Mouse (Mus musculus): ENCODE results near the gene Klhl9. TPM values are rescaled to one million over a fixed set of nuclear protein-coding genes. Genes with fewer than 3 reads are reported as not detected.

The Klhl9 gene
- polyA plus RNA-seq, 1 experiment: 47.0 TPM

DNA sequence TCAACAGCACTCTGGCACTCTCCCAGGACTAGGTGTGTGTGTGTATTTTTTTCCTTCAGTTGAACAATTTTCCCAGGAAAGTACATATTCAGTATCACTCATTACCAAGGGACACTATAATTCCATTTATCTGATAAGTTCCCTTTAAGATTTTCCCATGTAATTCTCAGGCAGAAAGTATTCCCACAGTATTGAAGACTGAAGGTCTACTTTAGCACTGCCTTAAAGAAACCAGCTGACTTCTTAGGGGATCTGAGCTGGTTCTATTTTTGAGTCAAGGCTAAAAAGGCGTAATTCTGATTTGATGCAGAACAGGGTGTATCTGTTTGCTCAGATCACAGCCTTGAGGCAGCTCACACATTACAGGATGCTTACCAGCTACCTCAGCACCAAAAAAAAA lies 3.5 kb downstream of the Klhl9 start:
- DNase-seq (ENCODE audit: extremely low spot score in 1 of 2, low spot score in 1 of 2): no peak

DNA sequence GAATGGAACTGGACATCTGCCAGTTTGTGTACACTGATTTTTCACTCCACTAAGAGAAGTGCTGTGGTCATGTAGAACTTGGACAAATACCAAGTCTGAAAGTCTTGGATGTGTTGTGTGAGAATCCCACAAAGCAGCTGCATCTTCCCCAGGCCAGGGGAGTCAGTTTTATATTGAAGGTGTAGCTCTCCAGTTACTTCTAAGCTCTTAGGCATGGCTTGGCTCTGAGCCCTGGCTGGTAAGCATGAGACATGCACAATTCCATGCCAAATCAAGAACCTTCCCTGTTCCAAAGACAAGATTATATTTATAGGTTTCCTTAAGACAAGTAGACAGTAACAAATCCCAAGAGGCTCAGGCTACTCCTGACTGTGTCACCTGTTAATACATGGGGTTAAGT lies 7.2 kb downstream of the Klhl9 start:
- no peak for DNase-seq (ENCODE audit: extremely low spot score in 1 of 2, low spot score in 1 of 2)

DNA sequence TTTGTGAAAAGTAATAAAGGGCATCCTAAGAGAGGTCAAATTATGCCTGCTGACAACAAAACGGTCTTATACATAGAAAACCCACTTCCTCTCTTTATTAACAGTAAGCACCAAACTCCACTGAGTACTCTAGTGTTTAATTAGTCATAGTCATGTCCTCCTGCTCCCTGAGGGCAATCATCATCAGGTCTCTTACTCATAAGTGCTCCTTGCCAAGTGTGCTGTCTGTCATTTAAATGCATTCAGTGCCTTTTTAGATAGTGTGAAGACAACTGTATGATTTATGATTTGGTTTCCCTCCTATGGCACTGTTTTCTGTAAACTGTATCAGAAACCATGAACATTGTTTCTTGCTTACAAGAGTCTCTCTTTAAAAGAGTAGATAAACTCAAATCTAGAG lies 8.0 kb downstream of the Klhl9 start:
- no peak for DNase-seq (ENCODE audit: extremely low spot score in 1 of 2, low spot score in 1 of 2)

DNA sequence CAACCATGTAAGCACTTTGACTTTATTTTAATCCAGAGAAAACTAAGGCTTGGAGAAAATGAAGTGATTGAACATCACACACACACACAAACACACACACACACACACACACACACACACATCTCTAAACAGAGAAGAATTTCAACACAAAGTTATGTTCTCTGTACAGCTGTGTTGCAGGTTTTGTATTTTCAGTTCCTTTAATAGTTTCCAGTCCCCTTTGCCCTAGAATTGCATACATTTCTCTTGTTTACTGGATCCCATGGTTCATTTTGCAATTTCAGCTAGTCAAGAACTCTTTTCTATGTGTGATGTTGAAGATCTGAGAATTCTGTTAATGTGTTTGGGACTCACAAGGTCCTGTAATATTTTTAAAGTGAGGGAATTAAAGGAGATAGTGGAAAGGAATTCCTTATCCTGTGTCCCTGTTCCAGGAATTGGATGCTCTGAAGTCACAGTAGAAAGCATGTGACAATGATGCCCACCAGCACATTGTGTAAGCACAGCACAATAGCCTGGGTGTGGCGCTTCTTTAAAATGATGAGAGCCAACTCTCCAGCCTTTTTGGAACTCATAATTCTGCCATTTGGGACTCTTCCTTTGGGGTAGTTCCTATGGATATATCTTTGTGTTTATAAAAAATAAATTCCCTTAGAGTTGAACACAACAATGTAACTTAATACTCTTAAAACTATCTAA lies 15.0 kb downstream of the Klhl9 start:
- no peak for DNase-seq (ENCODE audit: extremely low spot score in 1 of 2, low spot score in 1 of 2)

DNA sequence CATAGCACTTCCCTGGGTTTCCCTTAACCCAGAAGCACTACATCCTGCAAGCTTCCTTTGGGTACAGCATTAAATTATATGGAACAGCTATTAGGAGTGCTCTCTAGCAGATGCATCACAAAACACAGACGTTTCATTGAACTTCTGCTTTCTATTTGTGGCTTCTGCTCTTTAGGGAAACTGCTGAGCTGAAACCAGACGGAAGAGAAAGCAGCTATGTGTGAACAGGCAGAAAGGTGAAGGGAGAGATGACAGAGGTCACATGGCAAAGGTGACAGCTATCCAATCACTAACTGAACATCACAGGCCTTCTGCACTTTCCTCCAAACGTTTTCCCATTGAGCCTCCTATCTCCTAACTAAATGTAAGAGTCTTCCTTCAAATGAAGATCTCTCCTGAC lies 16.3 kb downstream of the Klhl9 start:
- DNase-seq (ENCODE audit: extremely low spot score in 1 of 2, low spot score in 1 of 2): no peak

DNA sequence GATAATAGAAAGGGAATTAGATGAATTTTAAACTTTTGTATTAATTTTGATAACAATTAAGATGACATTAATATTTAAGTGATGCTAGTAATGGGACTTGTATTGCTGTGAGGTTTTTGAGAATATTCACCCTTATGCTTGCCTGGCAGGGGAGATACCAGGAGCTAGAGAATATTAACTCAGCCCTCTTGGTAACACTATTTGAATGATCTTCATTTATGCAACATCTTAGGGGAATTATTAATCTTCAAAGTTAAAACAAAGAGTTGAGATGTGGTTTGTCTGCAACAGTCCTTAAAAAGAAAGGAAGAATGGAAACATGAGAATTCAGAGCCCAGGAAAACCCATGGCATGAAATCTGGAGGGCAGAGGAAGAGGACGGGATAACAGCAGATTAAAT lies 23.0 kb downstream of the Klhl9 start:
- DNase-seq (ENCODE audit: extremely low spot score in 1 of 2, low spot score in 1 of 2): no peak

DNA sequence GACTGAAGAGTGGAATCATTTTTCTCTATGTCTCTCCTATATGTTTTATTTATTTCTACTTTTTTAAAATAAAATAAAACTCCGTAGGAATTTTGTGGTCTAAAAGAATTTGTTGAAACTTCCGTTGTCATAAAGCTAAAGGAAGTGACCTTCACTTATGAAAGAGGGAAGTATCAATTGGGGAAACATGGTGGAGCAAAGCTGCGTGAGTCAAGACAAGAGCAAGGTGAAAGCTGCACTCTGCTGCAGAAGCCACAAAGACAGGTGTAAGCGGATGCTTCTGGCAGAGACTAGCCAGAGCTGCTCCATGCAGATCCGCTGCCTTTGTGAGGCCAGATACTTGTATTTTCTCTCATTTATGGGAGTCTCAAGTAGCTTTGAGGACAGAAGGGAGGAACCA lies 23.5 kb downstream of the Klhl9 start:
- DNase-seq (ENCODE audit: extremely low spot score in 1 of 2, low spot score in 1 of 2): no peak

DNA sequence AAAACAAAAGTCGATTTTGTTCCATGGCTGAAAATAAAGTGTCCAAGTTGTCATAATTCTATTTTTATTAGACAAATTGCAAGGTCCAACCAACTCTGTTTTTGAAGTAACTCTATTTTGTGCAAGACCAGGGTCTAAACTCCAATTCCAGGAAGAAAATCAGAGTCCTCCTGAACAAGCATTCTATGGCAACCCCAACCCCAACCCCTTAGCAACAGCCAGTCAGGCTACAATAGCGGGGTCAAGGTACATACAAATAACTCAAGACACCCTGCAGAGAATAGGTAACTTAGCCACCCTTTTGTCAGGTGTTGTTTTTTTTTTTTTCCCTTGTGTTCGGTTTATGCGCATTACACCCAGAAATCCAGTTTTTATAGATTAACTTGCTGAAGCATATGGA lies 24.5 kb downstream of the Klhl9 start:
- no peak for DNase-seq (ENCODE audit: extremely low spot score in 1 of 2, low spot score in 1 of 2)

DNA sequence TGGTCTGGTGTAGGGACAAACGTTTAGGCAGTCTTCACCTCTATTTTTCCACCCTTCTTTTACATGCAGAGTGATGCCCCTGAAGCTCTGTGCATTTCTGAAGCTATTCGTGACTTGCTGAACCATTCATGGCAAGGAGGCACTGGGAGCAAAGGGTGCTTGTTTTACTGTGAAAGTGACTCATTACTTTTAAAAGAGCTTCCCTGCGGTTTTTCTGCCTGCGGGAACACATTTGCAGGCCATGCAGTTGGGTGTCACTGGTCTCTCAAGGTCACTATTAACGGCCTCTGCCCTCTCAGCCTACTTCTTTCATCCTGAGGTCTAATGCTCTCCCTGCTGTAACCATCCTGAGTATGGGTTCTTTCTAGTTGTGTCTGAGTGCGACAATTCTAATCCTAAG lies 25.2 kb downstream of the Klhl9 start:
- DNase-seq (ENCODE audit: extremely low spot score in 1 of 2, low spot score in 1 of 2): no peak

DNA sequence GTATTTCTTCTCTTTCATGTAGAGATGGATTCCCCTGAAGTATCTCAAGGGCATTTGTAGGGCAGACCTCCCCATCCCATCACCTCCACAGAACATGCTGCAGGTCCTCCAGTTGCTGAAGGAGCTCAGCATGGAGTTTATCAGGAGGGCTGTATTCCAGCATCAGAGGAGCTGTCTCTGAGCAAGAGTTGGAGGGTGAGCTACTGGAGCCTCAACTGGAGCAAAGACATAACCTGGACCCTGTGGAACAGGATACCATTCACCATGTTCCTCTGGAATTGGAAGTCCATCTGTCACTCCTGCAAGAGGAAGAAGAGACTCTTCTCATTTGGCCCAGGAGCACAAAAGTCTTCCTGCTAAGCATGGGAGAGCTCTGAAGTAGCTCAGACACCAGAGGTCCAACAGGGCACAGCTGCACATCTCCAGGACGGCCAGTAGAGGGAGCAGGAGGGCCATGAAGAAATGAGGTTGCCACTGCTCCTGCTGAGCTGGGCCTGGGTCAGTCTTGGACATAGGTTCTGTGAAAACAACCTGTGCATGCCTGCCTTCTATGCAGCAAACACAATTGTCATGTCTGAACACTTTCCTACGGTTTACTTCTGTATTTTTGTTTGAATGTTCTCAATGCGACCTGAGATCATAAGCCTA lies 25.9 kb downstream of the Klhl9 start:
- peak; percentile 18 to 84 for DNase-seq (ENCODE audit: extremely low spot score in 1 of 2, low spot score in 1 of 2)

DNA sequence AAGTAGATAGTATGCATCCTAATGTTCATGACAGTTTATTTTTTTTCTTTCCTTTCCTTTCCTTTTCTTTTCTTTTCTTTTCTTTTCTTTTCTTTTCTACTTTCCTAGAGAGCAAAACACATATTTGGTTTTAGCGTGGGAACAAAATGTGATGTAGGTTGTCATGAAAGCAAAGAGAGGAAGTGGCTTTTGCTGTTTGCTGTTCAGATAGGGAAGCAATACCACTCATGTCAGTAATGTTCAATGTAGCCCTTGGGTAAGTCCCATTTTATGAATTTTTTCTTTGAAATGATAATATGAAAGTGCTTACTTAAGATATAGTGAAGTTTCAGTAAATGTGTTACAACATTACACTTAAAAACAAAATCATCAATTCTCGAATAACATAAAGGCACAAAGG lies 28.9 kb downstream of the Klhl9 start:
- no peak for DNase-seq (ENCODE audit: extremely low spot score in 1 of 2, low spot score in 1 of 2)

DNA sequence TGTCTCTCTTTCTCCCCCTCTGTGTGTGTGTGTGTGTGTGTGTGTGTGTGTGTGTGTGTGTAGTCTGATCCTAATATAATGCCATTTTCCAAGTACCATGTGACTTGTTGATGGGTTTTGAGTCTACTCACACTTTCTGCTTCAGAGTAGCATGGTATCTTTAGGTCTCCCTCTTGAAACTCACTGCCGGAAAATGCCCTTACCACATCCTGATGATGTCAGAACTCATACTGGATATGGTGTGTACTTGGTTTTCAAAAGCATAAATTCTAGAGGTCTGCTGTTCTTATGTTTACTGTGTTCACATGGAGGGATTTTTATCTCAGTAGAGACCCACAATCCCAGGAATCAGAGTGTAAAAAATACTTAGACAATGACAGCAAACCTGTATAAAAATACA lies 29.7 kb downstream of the Klhl9 start:
- DNase-seq (ENCODE audit: extremely low spot score in 1 of 2, low spot score in 1 of 2): no peak

DNA sequence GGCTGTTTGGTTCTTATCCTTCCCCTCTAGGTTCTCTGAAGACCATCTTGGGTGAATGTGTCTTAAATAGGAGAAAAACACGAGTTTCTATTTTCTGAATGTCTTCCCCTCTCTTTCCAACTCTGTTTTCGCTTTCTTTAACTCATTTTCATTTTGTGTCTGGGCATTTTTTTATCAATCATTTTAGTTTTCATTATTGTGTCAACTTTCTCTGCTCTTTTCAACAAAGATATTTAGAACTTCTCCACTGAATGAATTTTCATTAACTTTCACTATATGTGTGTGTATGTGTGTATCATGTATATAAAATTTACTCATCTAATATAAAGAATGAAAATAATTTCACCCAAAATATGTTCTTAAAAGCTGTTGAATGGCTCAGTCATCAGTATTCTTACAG lies 31.0 kb downstream of the Klhl9 start, which contains the start of gene Ifnab:
TSS of gene Ifnab (minus strand) at position 101 of the 400 bp plus-strand sequence.
- DNase-seq (ENCODE audit: extremely low spot score in 1 of 2, low spot score in 1 of 2): no peak

DNA sequence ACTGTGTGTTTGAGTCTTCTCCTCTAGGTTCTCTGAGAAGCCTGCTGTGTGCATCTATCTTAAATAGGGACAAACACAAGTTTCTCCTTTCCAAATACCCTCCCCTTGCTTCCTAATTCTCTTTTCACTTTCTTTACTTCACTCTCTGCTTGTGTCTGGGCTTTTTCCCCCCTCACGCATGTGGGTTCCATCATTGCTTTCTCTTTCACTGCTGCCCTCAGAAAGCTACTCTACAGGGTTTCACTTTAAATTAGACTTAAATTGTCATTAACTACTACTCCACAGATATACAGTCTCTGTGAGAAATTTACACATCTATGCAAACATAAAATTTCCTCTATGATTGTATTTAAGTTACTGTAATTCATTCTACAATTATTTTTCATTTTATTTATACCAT lies 38.5 kb downstream of the Klhl9 start, which contains the start of gene Ifna2:
TSS of gene Ifna2 (minus strand) at position 101 of the 400 bp plus-strand sequence.
- DNase-seq (ENCODE audit: extremely low spot score in 1 of 2, low spot score in 1 of 2): no peak

DNA sequence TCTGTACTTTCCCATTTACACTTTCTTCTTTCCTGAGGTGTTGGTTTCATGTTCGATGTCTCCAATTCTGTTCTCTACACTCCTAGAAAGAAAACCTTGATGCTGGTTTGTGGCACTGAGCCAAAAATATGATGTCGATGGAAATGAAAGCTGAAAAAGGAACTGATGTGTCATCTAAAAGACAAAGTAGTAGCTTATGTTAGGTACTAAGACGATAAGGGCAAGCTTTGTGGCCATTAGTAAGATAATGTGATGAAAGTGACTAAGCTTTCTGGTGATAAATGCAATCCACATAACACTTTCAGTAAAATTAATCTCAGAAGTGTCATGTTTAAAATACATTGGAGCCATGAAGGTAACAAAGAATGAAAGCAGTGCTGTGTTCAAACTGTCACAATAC lies 40.9 kb downstream of the Klhl9 start:
- no peak for DNase-seq (ENCODE audit: extremely low spot score in 1 of 2, low spot score in 1 of 2)

DNA sequence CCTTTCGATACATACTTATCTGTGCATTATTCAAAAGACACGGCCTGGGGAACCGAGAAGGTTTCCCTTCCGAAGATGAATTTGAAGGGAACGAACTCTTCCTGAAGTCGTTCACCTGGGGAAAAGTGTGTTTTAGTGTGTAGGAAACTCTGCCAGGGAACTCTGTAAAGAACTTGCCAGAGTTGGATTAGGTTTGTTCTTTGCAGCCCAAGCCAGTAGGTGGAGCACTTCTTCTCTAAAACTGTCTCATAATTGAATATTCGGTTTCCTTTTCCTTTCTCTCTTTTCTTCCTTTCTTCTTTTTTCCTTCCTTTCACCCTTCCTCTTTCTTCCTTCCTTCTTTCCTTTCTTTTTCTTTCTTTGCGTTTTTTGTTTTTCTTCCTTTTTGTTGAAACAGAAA lies 41.9 kb downstream of the Klhl9 start:
- peak in 1 of 2 experiments; percentile 52 for DNase-seq (ENCODE audit: extremely low spot score in 1 of 2, low spot score in 1 of 2)

DNA sequence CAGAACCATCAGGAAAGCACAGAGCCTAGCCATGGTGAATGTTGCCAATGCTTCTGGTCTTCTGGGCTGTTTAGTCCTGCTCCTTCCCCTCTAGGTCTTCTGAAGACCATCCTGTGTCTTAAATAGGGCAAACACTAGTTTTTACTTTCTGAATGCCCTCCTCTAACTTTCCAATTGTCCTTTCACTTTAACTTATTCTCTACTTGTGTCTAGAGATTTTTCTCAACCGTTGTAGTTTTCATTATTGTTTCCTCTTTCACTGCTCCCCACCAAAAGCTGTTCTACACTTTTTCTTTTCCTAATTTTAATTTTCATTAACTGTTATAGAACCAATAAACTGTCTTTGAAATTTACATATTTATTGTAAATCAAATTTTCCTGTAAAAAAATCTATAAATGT lies 45.4 kb downstream of the Klhl9 start, which contains the start of gene Ifna16:
TSS of gene Ifna16 (minus strand) at position 101 of the 400 bp plus-strand sequence.
- DNase-seq (ENCODE audit: extremely low spot score in 1 of 2, low spot score in 1 of 2): no peak

Other genes starting within 250 kb of the Klhl9 start
- not detected in 2 replicates for gene Ifnb1, start 199.7 kb downstream of the Klhl9 start, polyA plus RNA-seq (2012; rRNA removed)
- not detected in 2 replicates for gene Ifna15, start 164.2 kb downstream of the Klhl9 start, polyA plus RNA-seq (2012; rRNA removed)
- not detected in 2 replicates for gene Ifna14, start 150.7 kb downstream of the Klhl9 start, polyA plus RNA-seq (2012; rRNA removed)
- not detected in 2 replicates for gene Ifna9, start 130.1 kb downstream of the Klhl9 start, polyA plus RNA-seq (2012; rRNA removed)
- gene Ifna12, start 119.1 kb downstream of the Klhl9 start, polyA plus RNA-seq (2012; rRNA removed): not detected in 2 replicates
- not detected in 2 replicates for gene C87499, start 88.1 kb downstream of the Klhl9 start, polyA plus RNA-seq (2012; rRNA removed)
- gene Ifna13, start 78.0 kb downstream of the Klhl9 start, polyA plus RNA-seq (2012; rRNA removed): not detected in 2 replicates
- gene Ifna16, start 45.5 kb downstream of the Klhl9 start, polyA plus RNA-seq (2012; rRNA removed): not detected in 2 replicates
- gene Ifna2, start 38.6 kb downstream of the Klhl9 start, polyA plus RNA-seq (2012; rRNA removed): not detected in 2 replicates
- not detected in 2 replicates for gene Ifnab, start 31.1 kb downstream of the Klhl9 start, polyA plus RNA-seq (2012; rRNA removed)
- gene Gm26566, start 660 bp downstream of the Klhl9 start, polyA plus RNA-seq (2012; rRNA removed): 0.80 and 1.0 TPM in 2 replicates
- gene Gm13271, start 32.4 kb upstream of the Klhl9 start, polyA plus RNA-seq (2012; rRNA removed): not detected in 2 replicates
- gene Gm13283, start 37.7 kb upstream of the Klhl9 start, polyA plus RNA-seq (2012; rRNA removed): not detected in 2 replicates
- gene Gm13290, start 51.4 kb upstream of the Klhl9 start, polyA plus RNA-seq (2012; rRNA removed): not detected in 2 replicates
- not detected in 2 replicates for gene Gm13289, start 54.5 kb upstream of the Klhl9 start, polyA plus RNA-seq (2012; rRNA removed)
- gene Gm13272, start 57.4 kb upstream of the Klhl9 start, polyA plus RNA-seq (2012; rRNA removed): not detected in 2 replicates
- not detected in 2 replicates for gene Ifnz, start 59.7 kb upstream of the Klhl9 start, polyA plus RNA-seq (2012; rRNA removed)
- not detected in 2 replicates for gene Gm13276, start 63.2 kb upstream of the Klhl9 start, polyA plus RNA-seq (2012; rRNA removed)
- gene Gm13277, start 66.2 kb upstream of the Klhl9 start, polyA plus RNA-seq (2012; rRNA removed): not detected in 2 replicates
- gene Gm13278, start 69.1 kb upstream of the Klhl9 start, polyA plus RNA-seq (2012; rRNA removed): not detected in 2 replicates
- gene Gm13275, start 72.0 kb upstream of the Klhl9 start, polyA plus RNA-seq (2012; rRNA removed): not detected in 2 replicates
- not detected in 2 replicates for gene Gm13279, start 74.9 kb upstream of the Klhl9 start, polyA plus RNA-seq (2012; rRNA removed)
- gene Gm13285, start 77.2 kb upstream of the Klhl9 start, polyA plus RNA-seq (2012; rRNA removed): not detected in 2 replicates
- gene Gm13287, start 80.8 kb upstream of the Klhl9 start, polyA plus RNA-seq (2012; rRNA removed): not detected in 2 replicates
- not detected in 2 replicates for gene Gm13288, start 83.1 kb upstream of the Klhl9 start, polyA plus RNA-seq (2012; rRNA removed)
- not detected in 2 replicates for gene Ifna7, start 93.8 kb upstream of the Klhl9 start, polyA plus RNA-seq (2012; rRNA removed)
- gene Ifna11, start 97.5 kb upstream of the Klhl9 start, polyA plus RNA-seq (2012; rRNA removed): not detected in 2 replicates
- not detected in 2 replicates for gene Ifna6, start 105.0 kb upstream of the Klhl9 start, polyA plus RNA-seq (2012; rRNA removed)
- gene Ifna5, start 113.1 kb upstream of the Klhl9 start, polyA plus RNA-seq (2012; rRNA removed): not detected in 2 replicates
- gene Ifna4, start 119.4 kb upstream of the Klhl9 start, polyA plus RNA-seq (2012; rRNA removed): not detected in 2 replicates
- gene Ifna1, start 127.6 kb upstream of the Klhl9 start, polyA plus RNA-seq (2012; rRNA removed): not detected in 2 replicates
- gene Ifne, start 157.7 kb upstream of the Klhl9 start, polyA plus RNA-seq (2012; rRNA removed): not detected in 2 replicates